Mouse (Mus musculus) bone marrow macrophage, adult 2 months (primary cell): ENCODE measurements around the gene Retnlg.

Experiments used
- CTCF ChIP-seq: IDR thresholded peaks from 2 replicates; pipeline ENCODE4 v1.5.1; 2012; ENCODE audit warnings: low read depth, mild to moderate bottlenecking, low read length, moderate library complexity
- POLR2A ChIP-seq: IDR thresholded peaks from 2 replicates; pipeline ENCODE4 v1.6.1; 2012; ENCODE audit warnings: mild to moderate bottlenecking, low read depth, low read length, borderline replicate concordance

DNA sequence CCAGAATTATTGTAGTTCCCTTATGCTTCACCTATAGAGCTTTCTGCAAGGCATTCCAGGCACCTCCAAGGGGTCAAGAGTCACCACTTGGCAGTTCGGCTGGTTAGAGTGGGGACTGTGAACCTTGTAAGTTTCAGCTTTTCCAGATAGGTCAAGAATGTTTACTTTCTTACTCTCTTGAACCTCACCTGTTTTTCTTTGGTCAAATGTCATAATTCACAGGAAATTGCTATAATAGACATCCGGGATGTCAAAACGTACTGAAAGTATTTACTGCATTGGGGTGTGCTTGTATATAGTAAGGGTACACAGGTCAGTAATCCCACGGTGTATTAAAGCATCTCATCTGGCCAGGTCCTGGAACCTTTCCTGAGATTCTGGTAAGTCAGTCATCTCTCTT is at the start of gene Retnlg:
- no peak for TF ChIP-seq CTCF
- no peak for TF ChIP-seq POLR2A
